Mouse (Mus musculus) ES-Bruce4 (cell line): ENCODE measurements at regions not wholly inside any gene's neighbourhood (a gene's known extent, or its start where the extent isn't known, plus 50 kb on each side); places are given as distances from the start of the nearest gene placed in this dataset.

Experiments
- H3K27ac ChIP-seq: 2 replicates; pipeline ENCODE4 v1.5.1; 2012; ENCODE audit warnings: low read length, inconsistent platforms; ENCODE audit not compliant: insufficient read depth
- H3K27me3 ChIP-seq: 2 replicates; pipeline ENCODE4 v1.6.1; 2012; ENCODE audit warnings: mild to moderate bottlenecking, low read length, inconsistent platforms; ENCODE audit not compliant: control insufficient read depth, poor library complexity, insufficient read depth, severe bottlenecking
- H3K36me3 ChIP-seq: 2 replicates; pipeline ENCODE4 v1.6.1; 2012; ENCODE audit warnings: inconsistent platforms, mild to moderate bottlenecking, low read length, moderate library complexity; ENCODE audit not compliant: control insufficient read depth, poor library complexity, insufficient read depth, severe bottlenecking
- H3K4me1 ChIP-seq: one replicate; pipeline ENCODE4 v1.8.1; 2011; ENCODE audit warnings: low read length; ENCODE audit not compliant: control insufficient read depth, insufficient read depth
- H3K4me3 ChIP-seq: 2 replicates; pipeline ENCODE4 v1.5.1; 2011; ENCODE audit warnings: low read depth, mild to moderate bottlenecking, low read length
- H3K9ac ChIP-seq: 2 replicates; pipeline ENCODE4 v1.6.1; 2012; ENCODE audit warnings: low read depth, mild to moderate bottlenecking, inconsistent platforms; ENCODE audit not compliant: poor library complexity, severe bottlenecking
- H3K9me3 ChIP-seq: replicated peaks from 2 replicates; pipeline ENCODE4 v1.6.1; 2012; ENCODE audit warnings: mild to moderate bottlenecking, low read length, inconsistent platforms; ENCODE audit not compliant: control insufficient read depth, poor library complexity, insufficient read depth, severe bottlenecking
- CTCF ChIP-seq: IDR thresholded peaks from one replicate; pipeline ENCODE4 v1.8.1; 2011; ENCODE audit warnings: low read depth, low read length
- EP300 ChIP-seq: IDR thresholded peaks from 2 replicates; pipeline ENCODE4 v1.6.1; 2011; ENCODE audit warnings: low read depth, low read length; ENCODE audit not compliant: insufficient read depth
- POLR2A ChIP-seq: IDR thresholded peaks from one replicate; pipeline ENCODE4 v1.8.1; 2011; ENCODE audit warnings: low read length; ENCODE audit not compliant: insufficient read depth

- Histone ChIP-seq H3K9ac (no peak overlapping the region), H3K4me3 (no peak overlapping the region), H3K36me3 (no peaks in the 10 kb centered on the region), H3K27me3 (no peaks in the 10 kb centered on the region), H3K4me1 (no peaks in the 10 kb centered on the region), H3K9me3 (no peaks in the 10 kb centered on the region), H3K27ac (no peak overlapping the region)
- no peak for TF ChIP-seq EP300
- no peak for TF ChIP-seq CTCF
- no peak for TF ChIP-seq POLR2A
Observed at GRCm38 (mm10) chr4:137138127-137138526, 89.5 kb upstream of the Zbtb40 start.

DNA sequence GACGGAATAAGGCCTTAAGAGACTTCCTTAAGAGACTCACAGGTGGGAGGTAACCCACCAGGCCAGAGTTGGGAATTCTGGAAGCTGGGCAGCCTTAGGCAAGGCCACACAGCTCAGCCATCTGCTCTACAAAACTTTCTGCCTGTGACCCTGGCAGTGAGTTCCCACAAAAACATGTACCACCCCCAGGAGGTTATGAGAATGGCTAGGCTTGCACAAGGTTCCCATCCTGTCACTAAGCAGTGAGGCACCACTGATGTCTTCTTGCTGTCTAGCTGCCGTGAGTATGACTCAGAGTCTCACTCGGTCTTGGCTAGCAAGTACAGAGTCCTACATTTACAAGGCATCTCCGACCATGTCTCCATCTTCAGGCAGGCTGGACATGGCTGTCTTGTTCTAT, 87.7 kb upstream of the Zbtb40 start:
- H3K9ac ChIP-seq = no peak overlapping the region
- no peaks in the 10 kb centered on the region for H3K4me1 ChIP-seq
- H3K36me3 ChIP-seq = no peaks in the 10 kb centered on the region
- no peaks in the 10 kb centered on the region for H3K27me3 ChIP-seq
- H3K27ac ChIP-seq = no peak overlapping the region
- no peak for TF ChIP-seq CTCF
- no peak for TF ChIP-seq POLR2A
- TF ChIP-seq EP300 = no peak
- H3K4me3 ChIP-seq = no peak overlapping the region
- H3K9me3 ChIP-seq = no peaks in the 10 kb centered on the region

- no peaks in the 10 kb centered on the region for H3K27me3 ChIP-seq
- TF ChIP-seq EP300 = no peak
- no peak for TF ChIP-seq CTCF
- no peak for TF ChIP-seq POLR2A
- H3K36me3 ChIP-seq = no peaks in the 10 kb centered on the region
- no peak overlapping the region for H3K9ac ChIP-seq
- H3K4me3 ChIP-seq = no peak overlapping the region
- H3K9me3 ChIP-seq = no peaks in the 10 kb centered on the region
- H3K4me1 ChIP-seq = no peaks in the 10 kb centered on the region
- no peak overlapping the region for H3K27ac ChIP-seq
Observed at GRCm38 (mm10) chr4:137135792-137136191, 87.2 kb upstream of the Zbtb40 start.

DNA sequence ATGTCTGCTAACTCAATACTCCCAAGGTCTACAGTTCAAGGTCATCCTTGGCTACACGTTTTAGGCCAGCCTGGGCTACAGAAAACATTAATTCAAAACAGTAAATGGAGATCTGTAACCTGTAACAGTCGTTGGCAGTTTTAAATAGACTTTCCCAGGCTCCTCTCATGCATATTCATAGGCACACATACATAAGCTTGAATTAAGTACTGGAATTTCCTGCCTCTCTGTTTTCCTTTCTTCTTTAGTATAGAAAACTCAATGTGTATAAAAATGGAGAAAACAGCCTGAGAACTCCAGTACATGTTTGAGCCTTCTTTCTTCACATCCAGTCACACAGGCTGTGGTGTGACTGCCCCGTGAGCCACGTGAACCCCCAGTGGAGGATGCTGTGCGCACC, 86.0 kb upstream of the Zbtb40 start:
- Histone ChIP-seq H3K4me1 (no peaks in the 10 kb centered on the region), H3K27me3 (no peaks in the 10 kb centered on the region), H3K36me3 (no peaks in the 10 kb centered on the region), H3K9me3 (no peaks in the 10 kb centered on the region), H3K4me3 (no peak overlapping the region), H3K9ac (no peak overlapping the region), H3K27ac (no peak overlapping the region)
- TF ChIP-seq POLR2A = no peak

- Histone ChIP-seq H3K4me1 (no peaks in the 10 kb centered on the region), H3K27me3 (no peaks in the 10 kb centered on the region), H3K9me3 (no peaks in the 10 kb centered on the region), H3K36me3 (no peaks in the 10 kb centered on the region), H3K9ac (no peak overlapping the region), H3K27ac (no peak overlapping the region), H3K4me3 (no peak overlapping the region)
- TF ChIP-seq POLR2A = no peak
- TF ChIP-seq EP300 = no peak
- no peak for TF ChIP-seq CTCF
Observed at GRCm38 (mm10) chr4:137133789-137134188, 85.2 kb upstream of the Zbtb40 start.

DNA sequence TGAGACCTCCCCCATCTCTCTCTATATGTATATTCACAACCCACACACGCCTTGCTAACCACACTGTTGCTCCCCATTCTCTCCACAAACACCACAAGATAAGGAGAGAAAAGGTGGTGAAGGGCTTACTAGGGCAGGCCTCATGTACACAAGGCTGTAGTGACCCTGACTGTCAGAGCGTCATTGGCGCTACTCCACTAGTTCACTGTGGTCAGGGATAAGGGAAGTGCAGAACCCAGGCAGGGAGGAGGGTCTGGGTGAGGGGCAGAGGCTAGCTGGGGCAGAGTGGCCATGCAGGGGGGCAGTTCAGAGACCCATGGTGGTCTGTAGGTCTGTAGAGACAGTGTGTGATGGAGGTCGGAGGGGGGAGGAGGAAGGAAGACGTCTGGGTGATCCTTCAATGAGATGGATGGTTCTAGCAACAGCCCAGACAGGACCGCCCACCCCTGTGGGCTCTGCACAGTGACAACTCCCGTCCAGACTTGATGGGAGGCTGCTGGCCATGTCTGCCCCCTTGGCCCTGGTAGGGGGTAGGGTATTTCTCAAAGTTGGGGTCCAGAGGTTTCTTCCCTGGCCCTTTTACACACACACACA, 82.1 kb upstream of the Zbtb40 start:
- Histone ChIP-seq H3K4me3 (no peak overlapping the region), H3K9ac (no peak overlapping the region), H3K27me3 (no peaks in the 10 kb centered on the region), H3K4me1 (no peaks in the 10 kb centered on the region), H3K36me3 (no peaks in the 10 kb centered on the region), H3K27ac (no peak overlapping the region), H3K9me3 (no peaks in the 10 kb centered on the region)
- TF ChIP-seq CTCF (no peak), POLR2A (no peak), EP300 (no peak)
